Mouse (Mus musculus): Measurements from ENCODE around the gene Myh7b.

GRCm38 (mm10) chr2:155655759-155656372 is 44.9 kb downstream of the Myh7b start:
- TF ChIP-seq POLR2A (IDR thresholded peaks at IDR 0.05; ENCODE audit: control insufficient read depth, extremely low read depth, insufficient read depth, low read length, poor library complexity), result no peak
- no peak for TF ChIP-seq CTCF (IDR thresholded peaks at IDR 0.05; ENCODE audit: borderline replicate concordance, control insufficient read depth, extremely low read depth, insufficient read depth, low read length, poor library complexity)
